Mouse (Mus musculus): ENCODE results near the gene Scel. TPM values are rescaled to one million over a fixed set of nuclear protein-coding genes. Genes with fewer than 3 reads are reported as not detected.

Gene Scel
- polyA plus RNA-seq, 1 experiment: not detected

DNA sequence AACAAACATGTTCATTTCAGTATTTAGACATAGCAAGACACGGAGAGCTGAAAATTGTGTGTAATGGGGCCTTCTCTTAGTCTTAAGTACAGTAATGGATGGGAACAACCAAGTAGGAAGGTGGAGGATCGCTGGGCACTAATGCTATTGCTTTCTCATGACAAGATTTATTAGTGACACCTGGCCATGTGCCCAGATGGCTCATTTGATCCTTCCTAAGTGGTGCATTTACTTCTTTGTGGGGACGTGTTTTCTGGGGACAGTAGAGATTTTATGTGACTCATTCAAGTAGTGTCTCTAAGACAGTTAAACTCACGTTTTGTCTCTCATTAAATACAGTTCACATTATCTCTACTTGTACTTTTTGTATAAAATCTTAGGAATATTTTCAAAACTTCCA is 73.5 kb downstream of the Scel start:
- no peak overlapping the region for H3K4me2 ChIP-seq (ENCODE audit: low read depth)
- no peaks in the 10 kb centered on the region for H3K27me3 ChIP-seq (ENCODE audit: control insufficient read depth, insufficient read depth, insufficient read length)
- no peak overlapping the region for H3K4me3 ChIP-seq
- H3ac ChIP-seq (ENCODE audit: control insufficient read depth, insufficient read length): no peak overlapping the region
- H3K79me2 ChIP-seq (ENCODE audit: control insufficient read depth, insufficient read depth): no peaks in the 10 kb centered on the region
- no peaks in the 10 kb centered on the region for H3K36me3 ChIP-seq (ENCODE audit: control insufficient read depth, insufficient read depth)
- TF ChIP-seq CEBPB (IDR thresholded peaks at IDR 0.05; ENCODE audit: insufficient read depth, poor library complexity, severe bottlenecking) (no peak), SRF (IDR thresholded peaks at IDR 0.05; ENCODE audit: control insufficient read depth, insufficient read length, low read depth) (no peak), MYOD1 (IDR thresholded peaks at IDR 0.05; ENCODE audit: control insufficient read depth in 1 of 3, insufficient read length in 2 of 3, low read depth in 2 of 3) (no peak), MAX (IDR thresholded peaks at IDR 0.05; ENCODE audit: low read depth) (no peak), E2F4 (IDR thresholded peaks at IDR 0.05; ENCODE audit: insufficient read depth) (no peak), MYOG (IDR thresholded peaks at IDR 0.05; ENCODE audit: control insufficient read depth in 1 of 3, insufficient read depth in 1 of 3, insufficient read length in 2 of 3, low read depth in 2 of 3) (no peak), TCF3 (IDR thresholded peaks at IDR 0.05; ENCODE audit: insufficient read length, low read depth) (no peak), POLR2A (IDR thresholded peaks at IDR 0.05; ENCODE audit: insufficient read length, low read depth) (no peak), USF1 (IDR thresholded peaks at IDR 0.05; ENCODE audit: low read depth) (no peak), TCF12 (IDR thresholded peaks at IDR 0.05; ENCODE audit: insufficient read depth, poor library complexity, severe bottlenecking) (no peak), POLR2AphosphoS2 (IDR thresholded peaks at IDR 0.05; ENCODE audit: insufficient read length, low read depth) (no peak), REST (IDR thresholded peaks at IDR 0.05; ENCODE audit: insufficient read depth, insufficient read length) (no peak)

DNA sequence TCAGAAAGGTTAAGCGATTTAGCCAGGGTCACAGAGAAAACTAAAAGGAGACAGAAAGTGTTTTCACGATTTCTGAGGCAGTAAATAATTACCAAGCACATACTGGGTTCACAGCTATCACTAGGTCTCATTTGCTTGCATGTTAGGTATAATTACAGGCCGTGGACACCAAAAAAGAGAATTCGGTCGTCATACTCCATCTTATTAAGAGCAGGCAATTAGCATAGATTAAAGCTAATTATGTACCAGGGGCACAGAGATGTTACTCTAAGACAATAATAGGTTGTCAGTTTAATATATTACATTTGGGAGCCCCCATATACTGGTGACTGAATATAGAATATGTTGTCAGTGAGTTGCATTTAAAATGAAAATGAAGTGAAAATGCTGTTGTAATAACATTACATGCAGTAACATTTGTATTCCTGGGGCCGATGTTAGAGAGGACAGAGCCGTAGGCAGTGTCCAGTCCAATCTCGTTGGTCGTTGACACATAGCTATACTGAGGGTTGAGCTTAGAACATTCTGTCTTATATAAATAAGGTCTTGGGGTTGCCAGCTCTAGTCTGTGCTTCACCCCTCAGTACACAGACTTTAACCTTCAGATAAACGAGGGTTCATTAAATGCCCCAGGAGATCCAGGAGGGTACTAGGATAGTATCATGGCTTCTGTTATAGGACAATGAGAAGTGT is 74.2 kb downstream of the Scel start:
- TF ChIP-seq MYOD1 (IDR thresholded peaks at IDR 0.05; ENCODE audit: control insufficient read depth in 1 of 3, insufficient read length in 2 of 3, low read depth in 2 of 3): no peak
- TF ChIP-seq TCF12 (IDR thresholded peaks at IDR 0.05; ENCODE audit: insufficient read depth, poor library complexity, severe bottlenecking): no peak
- TF ChIP-seq USF1 (IDR thresholded peaks at IDR 0.05; ENCODE audit: low read depth): no peak
- TF ChIP-seq POLR2A (IDR thresholded peaks at IDR 0.05; ENCODE audit: insufficient read length, low read depth): no peak
- no peak for TF ChIP-seq MYOG (IDR thresholded peaks at IDR 0.05; ENCODE audit: control insufficient read depth in 1 of 3, insufficient read depth in 1 of 3, insufficient read length in 2 of 3, low read depth in 2 of 3)
- no peak for TF ChIP-seq E2F4 (IDR thresholded peaks at IDR 0.05; ENCODE audit: insufficient read depth)
- no peak for TF ChIP-seq TCF3 (IDR thresholded peaks at IDR 0.05; ENCODE audit: insufficient read length, low read depth)
- TF ChIP-seq REST (IDR thresholded peaks at IDR 0.05; ENCODE audit: insufficient read depth, insufficient read length): no peak
- TF ChIP-seq MAX (IDR thresholded peaks at IDR 0.05; ENCODE audit: low read depth): no peak
- TF ChIP-seq CEBPB (IDR thresholded peaks at IDR 0.05; ENCODE audit: insufficient read depth, poor library complexity, severe bottlenecking): no peak
- Histone ChIP-seq H3K79me2 (ENCODE audit: control insufficient read depth, insufficient read depth) (no peaks in the 10 kb centered on the region), H3K36me3 (ENCODE audit: control insufficient read depth, insufficient read depth) (no peaks in the 10 kb centered on the region), H3K4me2 (ENCODE audit: low read depth) (no peak overlapping the region), H3K4me3 (no peak overlapping the region), H3K27me3 (ENCODE audit: control insufficient read depth, insufficient read depth, insufficient read length) (no peaks in the 10 kb centered on the region), H3ac (ENCODE audit: control insufficient read depth, insufficient read length) (no peak overlapping the region)

DNA sequence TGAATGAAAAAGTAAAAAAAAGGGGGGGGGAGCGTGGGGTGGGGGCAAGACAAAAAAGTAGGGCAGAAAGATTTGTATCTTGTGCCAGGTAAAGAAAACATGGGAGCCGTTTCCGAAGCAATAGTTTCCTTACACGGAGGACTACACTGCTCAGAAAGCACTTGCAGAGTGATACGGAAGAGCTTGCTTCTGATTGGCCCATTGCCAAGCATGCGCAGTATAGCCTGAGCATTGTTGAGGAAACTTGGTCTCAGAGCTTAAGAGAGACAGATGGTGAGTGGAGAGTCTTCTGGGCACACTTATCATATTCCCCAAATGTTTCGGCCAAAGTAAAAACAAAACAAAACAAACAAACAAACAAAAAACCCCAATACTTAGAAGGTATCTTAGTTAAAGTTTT is 76.7 kb downstream of the Scel start:
- H3K4me3 ChIP-seq: no peak overlapping the region
- H3ac ChIP-seq (ENCODE audit: control insufficient read depth, insufficient read length): no peak overlapping the region
- H3K27me3 ChIP-seq (ENCODE audit: control insufficient read depth, insufficient read depth, insufficient read length): no peaks in the 10 kb centered on the region
- no peak overlapping the region for H3K4me2 ChIP-seq (ENCODE audit: low read depth)
- no peak for TF ChIP-seq TCF12 (IDR thresholded peaks at IDR 0.05; ENCODE audit: insufficient read depth, poor library complexity, severe bottlenecking)
- TF ChIP-seq REST (IDR thresholded peaks at IDR 0.05; ENCODE audit: insufficient read depth, insufficient read length): no peak
- TF ChIP-seq USF1 (IDR thresholded peaks at IDR 0.05; ENCODE audit: low read depth): no peak
- TF ChIP-seq MYOD1 (IDR thresholded peaks at IDR 0.05; ENCODE audit: control insufficient read depth in 1 of 3, insufficient read length in 2 of 3, low read depth in 2 of 3): no peak
- TF ChIP-seq TCF3 (IDR thresholded peaks at IDR 0.05; ENCODE audit: insufficient read length, low read depth): no peak
- no peak for TF ChIP-seq MYOG (IDR thresholded peaks at IDR 0.05; ENCODE audit: control insufficient read depth in 1 of 3, insufficient read depth in 1 of 3, insufficient read length in 2 of 3, low read depth in 2 of 3)
- no peak for TF ChIP-seq POLR2AphosphoS2 (IDR thresholded peaks at IDR 0.05; ENCODE audit: insufficient read length, low read depth)
- TF ChIP-seq E2F4 (IDR thresholded peaks at IDR 0.05; ENCODE audit: insufficient read depth): no peak
- TF ChIP-seq SRF (IDR thresholded peaks at IDR 0.05; ENCODE audit: control insufficient read depth, insufficient read length, low read depth): no peak
- no peak for TF ChIP-seq CEBPB (IDR thresholded peaks at IDR 0.05; ENCODE audit: insufficient read depth, poor library complexity, severe bottlenecking)
- no peak for TF ChIP-seq POLR2A (IDR thresholded peaks at IDR 0.05; ENCODE audit: insufficient read length, low read depth)
- TF ChIP-seq MAX (IDR thresholded peaks at IDR 0.05; ENCODE audit: low read depth): no peak
- no peaks in the 10 kb centered on the region for H3K79me2 ChIP-seq (ENCODE audit: control insufficient read depth, insufficient read depth)
- H3K36me3 ChIP-seq (ENCODE audit: control insufficient read depth, insufficient read depth): no peaks in the 10 kb centered on the region

DNA sequence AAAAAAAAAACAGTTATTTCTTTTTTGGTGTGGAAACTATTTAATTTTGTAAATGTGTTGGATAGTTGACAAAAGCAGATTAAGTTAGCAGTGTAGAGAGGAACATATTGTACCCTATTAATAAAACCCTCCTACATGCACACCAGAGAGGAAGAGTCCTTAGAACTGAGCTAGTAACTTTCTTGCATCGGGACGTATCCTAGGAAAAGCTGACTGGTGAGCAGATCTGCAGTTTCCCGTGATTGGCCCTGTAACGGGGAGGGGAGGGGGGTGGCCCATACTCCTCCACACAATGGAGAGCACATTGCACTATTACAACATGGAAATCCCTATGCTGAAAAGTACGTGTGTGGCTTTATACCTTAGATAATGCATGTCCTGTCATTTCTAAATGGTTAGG is 82.7 kb downstream of the Scel start:
- H3K79me2 ChIP-seq (ENCODE audit: control insufficient read depth, insufficient read depth): no peaks in the 10 kb centered on the region
- TF ChIP-seq TCF3 (IDR thresholded peaks at IDR 0.05; ENCODE audit: insufficient read length, low read depth) (no peak), REST (IDR thresholded peaks at IDR 0.05; ENCODE audit: insufficient read depth, insufficient read length) (no peak), SRF (IDR thresholded peaks at IDR 0.05; ENCODE audit: control insufficient read depth, insufficient read length, low read depth) (no peak), MYOD1 (IDR thresholded peaks at IDR 0.05; ENCODE audit: control insufficient read depth in 1 of 3, insufficient read length in 2 of 3, low read depth in 2 of 3) (no peak), CEBPB (IDR thresholded peaks at IDR 0.05; ENCODE audit: insufficient read depth, poor library complexity, severe bottlenecking) (no peak)
- H3K4me2 ChIP-seq (ENCODE audit: low read depth): no peak overlapping the region
- no peaks in the 10 kb centered on the region for H3K36me3 ChIP-seq (ENCODE audit: control insufficient read depth, insufficient read depth)
- H3ac ChIP-seq (ENCODE audit: control insufficient read depth, insufficient read length): no peak overlapping the region
- no peaks in the 10 kb centered on the region for H3K27me3 ChIP-seq (ENCODE audit: control insufficient read depth, insufficient read depth, insufficient read length)
- no peak overlapping the region for H3K4me3 ChIP-seq
